Mouse (Mus musculus): ENCODE data around the gene Atoh7. TPM values are rescaled to one million over a fixed set of nuclear protein-coding genes. Genes with fewer than 3 reads are reported as not detected.

Gene Atoh7
- polyA plus RNA-seq, 1 experiment, result 2.8 TPM

DNA sequence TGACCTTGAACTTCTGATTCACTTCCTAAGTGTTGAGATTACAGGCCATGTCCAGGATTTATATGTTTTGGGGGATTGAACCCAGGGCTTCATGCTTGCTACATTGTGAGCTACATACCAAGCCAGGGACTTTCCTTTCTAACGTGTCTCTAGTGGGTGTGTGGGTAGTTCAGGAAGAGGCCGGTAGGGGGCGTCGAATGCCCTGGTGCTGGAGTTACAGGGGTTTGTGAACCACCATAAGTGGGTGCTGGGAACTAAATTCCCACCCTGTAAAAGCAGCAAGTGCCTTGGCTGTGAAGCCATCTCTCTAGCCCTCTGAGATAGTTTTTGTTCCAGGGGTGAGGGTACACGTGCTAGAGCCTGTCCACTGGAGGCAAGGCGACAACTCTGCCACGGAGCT is 31.0 kb downstream of the Atoh7 start:
- Histone ChIP-seq H3K27ac (ENCODE audit: insufficient read depth, low read length) (no peak overlapping the region), H3K4me3 (ENCODE audit: insufficient read depth, low read length) (no peak overlapping the region), H3K4me1 (ENCODE audit: control insufficient read depth, insufficient read depth, low read length) (no peaks in the 10 kb centered on the region)
- TF ChIP-seq CTCF (IDR thresholded peaks at IDR 0.05; ENCODE audit: extremely low read depth, insufficient read depth, low read length), result no peak
- TF ChIP-seq POLR2A (IDR thresholded peaks at IDR 0.05; ENCODE audit: extremely low read depth, insufficient read depth, low read length), result no peak

DNA sequence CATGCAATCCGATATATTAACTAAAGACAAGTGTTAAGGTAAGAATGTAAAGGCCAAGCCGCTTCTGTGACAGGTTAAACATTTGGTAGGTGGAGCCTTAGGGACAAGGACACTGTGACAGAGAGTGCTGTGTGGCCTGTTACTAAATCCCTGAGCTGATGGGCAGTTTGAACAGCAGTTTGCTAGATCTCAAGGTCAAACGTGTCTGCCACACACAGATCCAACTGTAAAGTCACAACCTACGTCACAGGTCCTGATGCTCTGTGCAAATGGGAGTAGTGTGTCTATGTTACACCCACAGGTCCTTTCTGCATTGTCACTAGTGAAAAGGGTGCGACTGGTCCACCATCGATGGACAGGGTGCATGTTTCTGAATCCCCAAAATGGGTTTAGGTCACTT is 32.9 kb downstream of the Atoh7 start:
- Histone ChIP-seq H3K27ac (ENCODE audit: insufficient read depth, low read length) (no peak overlapping the region), H3K4me1 (ENCODE audit: control insufficient read depth, insufficient read depth, low read length) (no peaks in the 10 kb centered on the region), H3K4me3 (ENCODE audit: insufficient read depth, low read length) (no peak overlapping the region)
- TF ChIP-seq CTCF (IDR thresholded peaks at IDR 0.05; ENCODE audit: extremely low read depth, insufficient read depth, low read length) (no peak), POLR2A (IDR thresholded peaks at IDR 0.05; ENCODE audit: extremely low read depth, insufficient read depth, low read length) (no peak)

DNA sequence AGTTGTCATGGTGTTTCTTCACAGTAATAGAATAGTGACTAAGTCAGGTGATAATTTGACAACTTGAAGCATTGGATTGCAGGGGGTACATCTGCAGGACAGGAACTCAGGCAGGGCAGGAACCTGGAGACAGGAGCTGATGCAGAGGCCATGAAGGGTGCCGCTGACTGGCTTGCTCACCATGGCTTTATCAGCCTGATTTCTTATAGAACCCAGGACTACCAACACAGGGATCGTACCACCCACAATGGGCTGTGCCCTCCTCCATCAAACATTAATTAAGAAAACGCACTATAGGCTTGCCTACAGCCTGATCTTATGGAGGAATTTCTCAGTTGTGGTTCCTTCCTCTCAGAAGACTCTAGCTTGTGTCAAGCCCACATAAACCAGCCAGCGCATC is 33.9 kb downstream of the Atoh7 start:
- H3K27ac ChIP-seq (ENCODE audit: insufficient read depth, low read length), result no peak overlapping the region
- TF ChIP-seq CTCF (IDR thresholded peaks at IDR 0.05; ENCODE audit: extremely low read depth, insufficient read depth, low read length) (no peak), POLR2A (IDR thresholded peaks at IDR 0.05; ENCODE audit: extremely low read depth, insufficient read depth, low read length) (no peak)
- no peaks in the 10 kb centered on the region for H3K4me1 ChIP-seq (ENCODE audit: control insufficient read depth, insufficient read depth, low read length)
- H3K4me3 ChIP-seq (ENCODE audit: insufficient read depth, low read length), result no peak overlapping the region

- TF ChIP-seq CTCF (IDR thresholded peaks at IDR 0.05; ENCODE audit: extremely low read depth, insufficient read depth, low read length) (no peak), POLR2A (IDR thresholded peaks at IDR 0.05; ENCODE audit: extremely low read depth, insufficient read depth, low read length) (no peak)
- no peak overlapping the region for H3K27ac ChIP-seq (ENCODE audit: insufficient read depth, low read length)
- H3K4me3 ChIP-seq (ENCODE audit: insufficient read depth, low read length), result no peak overlapping the region
- H3K4me1 ChIP-seq (ENCODE audit: control insufficient read depth, insufficient read depth, low read length), result no peaks in the 10 kb centered on the region
Measured at GRCm38 (mm10) chr10:63135680-63136079, 36.2 kb downstream of the Atoh7 start.

DNA sequence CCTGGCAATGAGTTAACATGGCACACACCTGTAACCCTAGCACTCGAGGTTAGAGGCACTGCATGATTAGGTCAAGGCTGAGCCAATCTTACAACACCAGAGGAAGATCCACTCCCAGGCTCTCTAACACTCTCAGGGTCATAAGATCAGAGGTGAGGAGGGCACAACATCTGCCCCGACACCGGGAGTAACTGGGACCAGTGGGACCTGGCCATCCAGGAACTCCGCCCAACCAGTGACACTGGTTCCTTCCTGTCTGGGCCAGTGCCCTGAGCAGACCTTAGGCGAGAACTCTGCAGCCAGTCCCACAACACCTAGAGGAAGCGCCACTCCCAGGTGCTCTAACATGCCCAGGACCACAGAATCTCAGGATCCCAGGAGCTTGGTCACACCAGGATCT is 37.0 kb downstream of the Atoh7 start:
- no peak overlapping the region for H3K27ac ChIP-seq (ENCODE audit: insufficient read depth, low read length)
- H3K4me1 ChIP-seq (ENCODE audit: control insufficient read depth, insufficient read depth, low read length), result no peaks in the 10 kb centered on the region
- no peak overlapping the region for H3K4me3 ChIP-seq (ENCODE audit: insufficient read depth, low read length)
- TF ChIP-seq CTCF (IDR thresholded peaks at IDR 0.05; ENCODE audit: extremely low read depth, insufficient read depth, low read length), result no peak
- TF ChIP-seq POLR2A (IDR thresholded peaks at IDR 0.05; ENCODE audit: extremely low read depth, insufficient read depth, low read length), result no peak

DNA sequence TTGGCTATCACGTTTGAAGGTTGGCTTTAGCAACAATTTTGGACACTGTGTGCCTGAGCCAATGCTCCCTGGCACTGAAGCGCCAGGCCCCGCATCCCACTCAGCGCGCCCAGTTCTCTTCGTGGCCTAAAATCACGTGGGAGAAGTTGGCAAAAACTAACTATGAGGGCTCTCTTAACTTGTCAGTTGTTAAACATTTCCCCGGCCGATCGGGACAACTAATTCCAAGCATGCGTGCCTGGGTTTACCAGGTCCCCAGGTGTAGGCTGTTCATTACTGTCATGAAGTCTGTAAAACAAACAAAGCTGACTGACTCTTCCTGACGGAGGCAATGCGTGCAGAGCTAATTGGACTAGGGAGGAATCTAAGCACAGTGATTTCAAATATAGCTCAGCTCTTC is 43.2 kb downstream of the Atoh7 start:
- TF ChIP-seq POLR2A (IDR thresholded peaks at IDR 0.05; ENCODE audit: extremely low read depth, insufficient read depth, low read length) (no peak), CTCF (IDR thresholded peaks at IDR 0.05; ENCODE audit: extremely low read depth, insufficient read depth, low read length) (no peak)
- H3K27ac ChIP-seq (ENCODE audit: insufficient read depth, low read length), result no peak overlapping the region
- no peak overlapping the region for H3K4me3 ChIP-seq (ENCODE audit: insufficient read depth, low read length)
- H3K4me1 ChIP-seq (ENCODE audit: control insufficient read depth, insufficient read depth, low read length), result no peaks in the 10 kb centered on the region

Other genes starting within 250 kb of the Atoh7 start
- gene Tet1, start 190.7 kb upstream of the Atoh7 start, polyA plus RNA-seq (2012; rRNA removed), result 3.0 and 3.2 TPM in 2 replicates
- gene Slc25a16, start 179.0 kb upstream of the Atoh7 start, polyA plus RNA-seq (2012; rRNA removed), result 35.3 and 36.5 TPM in 2 replicates
- 2.3 and 2.8 TPM in 2 replicates for gene Dna2, start 152.6 kb upstream of the Atoh7 start, polyA plus RNA-seq (2012; rRNA removed)
- gene Rufy2, start 119.4 kb upstream of the Atoh7 start, polyA plus RNA-seq (2012; rRNA removed), result 58.9 and 63.7 TPM in 2 replicates
- 78.7 and 86.6 TPM in 2 replicates for gene Hnrnph3, start 75.4 kb upstream of the Atoh7 start, polyA plus RNA-seq (2012; rRNA removed)
- 3.1 TPM in 2 replicates for gene Pbld2, start 75.3 kb upstream of the Atoh7 start, polyA plus RNA-seq (2012; rRNA removed)
- gene Pbld1, start 39.5 kb upstream of the Atoh7 start, polyA plus RNA-seq (2012; rRNA removed), result 0.17 and 0.19 TPM in 2 replicates
- gene Mypn, start 104.3 kb downstream of the Atoh7 start, polyA plus RNA-seq (2012; rRNA removed), result 2.5 TPM in 2 replicates
- 39.4 and 44.0 TPM in 2 replicates for gene Herc4, start 144.2 kb downstream of the Atoh7 start, polyA plus RNA-seq (2012; rRNA removed)

Data from cortical plate, adult 2 months (tissue).